Mouse (Mus musculus) liver, embryonic 14.5 days (tissue): ENCODE measurements at regions not wholly inside any gene's neighbourhood (a gene's known extent, or its start where the extent isn't known, plus 50 kb on each side); places are given as distances from the start of the nearest gene placed in this dataset.

ENCODE experiments used
- CTCF ChIP-seq: IDR thresholded peaks from 2 replicates; pipeline ENCODE4 v1.5.1; 2016; ENCODE audit warnings: antibody characterized with exemption, low read depth, control low read depth
- EP300 ChIP-seq: IDR thresholded peaks from 2 replicates; pipeline ENCODE4 v1.6.1; 2016; ENCODE audit warnings: antibody characterized with exemption, low read depth

- TF ChIP-seq EP300 = no peak
- no peak for TF ChIP-seq CTCF
These were observed 96.6 kb downstream of the Rab11fip2 start for GRCm38 (mm10) chr19:59846807-59847206.
